Mouse (Mus musculus) forebrain, embryonic 15.5 days (tissue): ENCODE measurements around the gene Bcan. TPM values are rescaled to one million over a fixed set of nuclear protein-coding genes. Genes with fewer than 3 reads are reported as not detected.

Source experiments
- ATAC-seq: fragments of 200-750 bp; cut with Nextera tagmentation; replicated peaks from 2 replicates; pipeline ENCODE4 v1.8.0; 2017; ENCODE audit warnings: mild to moderate bottlenecking, moderate TSS enrichment, moderate library complexity
- H3K27ac ChIP-seq: fragments of 300-500 bp; sonication (generic); replicated peaks from 2 replicates; pipeline ENCODE4 v1.5.1; 2015; ENCODE audit warnings: mild to moderate bottlenecking, inconsistent platforms
- H3K27me3 ChIP-seq: fragments of 300-500 bp; sonication (generic); 2 replicates; pipeline ENCODE4 v1.6.1; 2015; ENCODE audit warnings: inconsistent platforms
- H3K36me3 ChIP-seq: fragments of 300-500 bp; sonication (generic); 2 replicates; pipeline ENCODE4 v1.6.1; 2015; ENCODE audit warnings: mild to moderate bottlenecking, inconsistent platforms
- H3K4me1 ChIP-seq: fragments of 300-500 bp; sonication (generic); 2 replicates; pipeline ENCODE4 v1.6.1; 2015; ENCODE audit warnings: inconsistent platforms
- H3K4me2 ChIP-seq: fragments of 300-500 bp; sonication (generic); replicated peaks from 2 replicates; pipeline ENCODE4 v1.6.1; 2015; ENCODE audit warnings: mild to moderate bottlenecking, inconsistent platforms
- H3K4me3 ChIP-seq: fragments of 300-500 bp; sonication (generic); 2 replicates; pipeline ENCODE4 v1.5.1; 2015; ENCODE audit warnings: mild to moderate bottlenecking, inconsistent platforms
- H3K9ac ChIP-seq: fragments of 300-500 bp; sonication (generic); replicated peaks from 2 replicates; pipeline ENCODE4 v1.6.1; 2015; ENCODE audit warnings: mild to moderate bottlenecking, inconsistent platforms
- H3K9me3 ChIP-seq: fragments of 300-500 bp; sonication (generic); 2 replicates; pipeline ENCODE4 v1.6.1; 2016; ENCODE audit warnings: inconsistent platforms
- WGBS: fragments of 180-500 bp; shearing (Covaris S2); methylation state at CpG from one replicate; pipeline ENCODE4 v1.1.7; 2015; ENCODE audit warnings: mixed read lengths; 5-methylcytosine and 5-hydroxymethylcytosine counted together
- polyA plus RNA-seq: library from polyadenylated mRNA; unstranded; fragments of >200 nt; fragmentation: Nextera tagmentation; extraction: Ambion mirVana; gene quantifications from 2 replicates; pipeline ENCODE4 v1.2.1, GENCODE M21; 2015

The Bcan gene
- polyA plus RNA-seq, 1 experiment from 2014 or later = 27.2 TPM

GRCm38 (mm10) chr3:87947056-87947810 lies 52.8 kb downstream of the Bcan start:
- H3K4me1 ChIP-seq = peaks cover 56% of the 10 kb centered on the region
- H3K9me3 ChIP-seq = no peaks in the 10 kb centered on the region
- H3K9ac ChIP-seq = peak overlapping the region; percentile 40
- peak overlapping the region; percentile 36 for H3K4me3 ChIP-seq
- no peaks in the 10 kb centered on the region for H3K27me3 ChIP-seq
- 7% methylated on average over 26 of the region's 26 CpGs for WGBS
- peaks cover 5% of the 10 kb centered on the region for H3K36me3 ChIP-seq
- peak overlapping the region; percentile 69 for H3K4me2 ChIP-seq
- H3K27ac ChIP-seq = no peak overlapping the region
- ATAC-seq = no peak

DNA sequence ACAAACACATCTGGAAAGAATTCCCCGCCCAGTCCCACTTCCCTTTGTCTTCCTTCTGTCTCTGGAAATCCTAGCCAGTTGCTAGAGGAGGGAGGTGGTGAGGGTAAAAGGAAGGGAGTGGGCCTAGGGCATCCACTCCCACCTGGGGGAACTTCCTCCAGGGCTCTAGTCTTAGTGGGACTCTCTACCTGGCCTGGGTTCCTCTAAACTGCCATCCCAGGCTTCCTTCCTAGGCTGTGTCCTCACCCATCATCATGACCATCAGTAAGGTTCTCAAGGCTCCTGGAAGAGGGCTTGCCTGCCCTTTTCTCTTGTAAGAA lies 53.5 kb downstream of the Bcan start:
- WGBS = 43% methylated on average over 1 of the region's 1 CpGs
- no peaks in the 10 kb centered on the region for H3K9me3 ChIP-seq
- H3K4me3 ChIP-seq = no peak overlapping the region
- no peak for ATAC-seq
- H3K4me1 ChIP-seq = peaks cover 54% of the 10 kb centered on the region
- no peak overlapping the region for H3K9ac ChIP-seq
- peaks cover 12% of the 10 kb centered on the region for H3K36me3 ChIP-seq
- H3K27me3 ChIP-seq = no peaks in the 10 kb centered on the region
- H3K27ac ChIP-seq = no peak overlapping the region
- H3K4me2 ChIP-seq = no peak overlapping the region

- Histone ChIP-seq H3K27me3 (no peaks in the 10 kb centered on the region), H3K4me3 (no peak overlapping the region), H3K4me2 (no peak overlapping the region), H3K36me3 (peaks cover 17% of the 10 kb centered on the region), H3K9me3 (no peaks in the 10 kb centered on the region), H3K4me1 (peaks cover 54% of the 10 kb centered on the region), H3K27ac (no peak overlapping the region), H3K9ac (no peak overlapping the region)
- no peak for ATAC-seq
- WGBS = 18% methylated on average over 12 of the region's 12 CpGs
Observed at GRCm38 (mm10) chr3:87945781-87946540, 54.1 kb downstream of the Bcan start.

GRCm38 (mm10) chr3:87944838-87945600 lies 55.0 kb downstream of the Bcan start:
- H3K4me1 ChIP-seq = peaks cover 49% of the 10 kb centered on the region

DNA sequence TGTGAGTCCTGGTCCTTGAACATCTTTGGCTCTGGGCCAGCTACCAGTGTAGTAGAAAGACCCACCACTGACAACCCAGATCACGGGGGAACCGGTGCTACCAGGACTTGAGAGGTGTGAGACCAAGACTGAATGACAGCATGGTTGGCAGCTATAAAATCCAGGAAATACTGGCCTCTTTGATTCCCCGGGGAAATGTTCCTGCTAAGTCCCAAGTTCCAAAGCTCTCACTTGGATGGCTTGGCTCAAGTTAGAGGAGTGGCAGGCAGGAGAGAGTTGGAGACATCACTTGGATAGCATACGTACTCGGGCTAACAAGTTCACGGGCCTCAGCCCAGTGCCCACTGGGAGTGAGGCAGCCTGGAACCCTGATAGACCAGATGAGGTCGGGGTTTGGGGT lies 56.4 kb downstream of the Bcan start:
- no peak for ATAC-seq
- Histone ChIP-seq H3K9me3 (no peaks in the 10 kb centered on the region), H3K36me3 (peaks cover 41% of the 10 kb centered on the region), H3K27ac (no peak overlapping the region), H3K4me3 (no peak overlapping the region), H3K27me3 (no peaks in the 10 kb centered on the region), H3K4me2 (no peak overlapping the region), H3K9ac (no peak overlapping the region), H3K4me1 (peaks cover 35% of the 10 kb centered on the region)
- 82% methylated on average over 7 of the region's 7 CpGs for WGBS

More at GRCm38 (mm10) chr3:87944838-87945600, 55.0 kb downstream of the Bcan start:
- Histone ChIP-seq H3K27me3 (no peaks in the 10 kb centered on the region), H3K4me3 (no peak overlapping the region), H3K36me3 (peaks cover 27% of the 10 kb centered on the region), H3K9me3 (no peaks in the 10 kb centered on the region), H3K9ac (no peak overlapping the region), H3K27ac (0 out of 2 replicates have a peak overlapping the region, but pooled peaks have one; percentile 34), H3K4me2 (no peak overlapping the region)
- 11% methylated on average over 4 of the region's 4 CpGs for WGBS
- peak; percentile 44; the same call in 1 of the 2 replicates for ATAC-seq

GRCm38 (mm10) chr3:87942471-87942870 lies 57.6 kb downstream of the Bcan start:
- Histone ChIP-seq H3K4me1 (peaks cover 24% of the 10 kb centered on the region), H3K4me3 (no peak overlapping the region), H3K9me3 (no peaks in the 10 kb centered on the region), H3K9ac (no peak overlapping the region), H3K36me3 (peaks cover 50% of the 10 kb centered on the region), H3K4me2 (no peak overlapping the region), H3K27ac (no peak overlapping the region), H3K27me3 (no peaks in the 10 kb centered on the region)
- no peak for ATAC-seq
- 90% methylated on average over 2 of the region's 2 CpGs for WGBS

DNA sequence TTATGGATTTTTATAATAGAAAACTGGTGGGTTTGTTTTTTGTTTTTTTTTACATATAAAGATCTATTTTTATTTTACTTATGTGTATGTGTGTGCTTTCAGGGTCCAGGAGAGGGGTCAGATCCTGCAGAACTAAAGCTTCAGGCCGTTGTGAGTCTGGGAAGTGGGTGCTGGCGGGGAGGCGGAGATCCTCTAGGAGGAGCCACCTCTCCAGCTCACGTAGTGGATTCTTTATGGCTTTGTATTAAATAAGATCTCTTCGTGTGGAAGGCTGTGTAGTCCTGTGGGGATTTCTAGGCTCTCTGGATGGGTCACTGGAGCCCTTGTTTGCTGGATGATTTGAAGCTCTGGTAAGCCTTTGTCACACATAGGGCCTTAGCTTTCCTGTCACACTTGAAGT lies 59.4 kb downstream of the Bcan start:
- H3K36me3 ChIP-seq = peaks cover 57% of the 10 kb centered on the region
- no peaks in the 10 kb centered on the region for H3K27me3 ChIP-seq
- no peak overlapping the region for H3K4me3 ChIP-seq
- no peak for ATAC-seq
- H3K27ac ChIP-seq = no peak overlapping the region
- no peaks in the 10 kb centered on the region for H3K9me3 ChIP-seq
- H3K4me2 ChIP-seq = no peak overlapping the region
- peaks cover 17% of the 10 kb centered on the region for H3K4me1 ChIP-seq
- WGBS = 57% methylated on average over 5 of the region's 5 CpGs
- no peak overlapping the region for H3K9ac ChIP-seq

Other genes starting within 250 kb of the Bcan start
- 1.0 and 1.3 TPM in 2 replicates for gene Ntrk1, start 205.1 kb downstream of the Bcan start, polyA plus RNA-seq
- 0.41 and 0.52 TPM in 2 replicates for gene Insrr, start 203.3 kb downstream of the Bcan start, polyA plus RNA-seq
- gene Pear1, start 175.9 kb downstream of the Bcan start, polyA plus RNA-seq = 4.7 and 7.2 TPM in 2 replicates
- not detected in 2 replicates for gene Sh2d2a, start 153.5 kb downstream of the Bcan start, polyA plus RNA-seq
- 16.5 and 17.3 TPM in 2 replicates for gene Prcc, start 114.6 kb downstream of the Bcan start, polyA plus RNA-seq
- gene Hdgf, start 93.9 kb downstream of the Bcan start, polyA plus RNA-seq = 226 and 235 TPM in 2 replicates
- 62.7 and 68.2 TPM in 2 replicates for gene Mrpl24, start 80.7 kb downstream of the Bcan start, polyA plus RNA-seq
- gene Isg20l2, start 69.9 kb downstream of the Bcan start, polyA plus RNA-seq = 49.7 and 50.0 TPM in 2 replicates
- gene Rrnad1, start 69.5 kb downstream of the Bcan start, polyA plus RNA-seq = 20.1 and 20.2 TPM in 2 replicates
- gene Crabp2, start 51.6 kb downstream of the Bcan start, polyA plus RNA-seq = 14.9 and 18.4 TPM in 2 replicates
- 50.0 and 56.7 TPM in 2 replicates for gene Nes, start 29.2 kb downstream of the Bcan start, polyA plus RNA-seq
- gene Hapln2, start 27.4 kb upstream of the Bcan start, polyA plus RNA-seq = 0.43 and 0.89 TPM in 2 replicates
- gene Gpatch4, start 42.9 kb upstream of the Bcan start, polyA plus RNA-seq = 29.7 and 31.1 TPM in 2 replicates
- 167 and 170 TPM in 2 replicates for gene Naxe, start 58.3 kb upstream of the Bcan start, polyA plus RNA-seq
- not detected in 2 replicates for gene Ttc24, start 78.1 kb upstream of the Bcan start, polyA plus RNA-seq
- 7.1 and 8.9 TPM in 2 replicates for gene Iqgap3, start 81.7 kb upstream of the Bcan start, polyA plus RNA-seq
- gene Mef2d, start 142.1 kb upstream of the Bcan start, polyA plus RNA-seq = 20.1 and 21.3 TPM in 2 replicates